Mouse (Mus musculus) MEL (cell line): ENCODE data around the gene Trim14.

ENCODE experiments used
- BHLHE40 ChIP-seq: IDR thresholded peaks from 2 replicates; pipeline ENCODE4 v1.6.1; 2012; ENCODE audit warnings: low read depth, mild to moderate bottlenecking, inconsistent platforms, low read length, improper control_type of control experiment, borderline replicate concordance
- CHD1 ChIP-seq: IDR thresholded peaks from 2 replicates; pipeline ENCODE4 v1.6.1; 2012; ENCODE audit warnings: low read depth, mild to moderate bottlenecking, inconsistent platforms, low read length, improper control_type of control experiment
- EP300 ChIP-seq, 2 experiments: IDR thresholded peaks; 2 replicates each; pipeline ENCODE4 v1.6.1; 2011; ENCODE audit warnings: improper control_type of control experiment in 2 of 2, low read length in 2 of 2, low read depth in 1 of 2, mild to moderate bottlenecking in 1 of 2
- MAFK ChIP-seq: IDR thresholded peaks from 2 replicates; pipeline ENCODE4 v1.6.1; 2011; ENCODE audit warnings: low read depth, mild to moderate bottlenecking, low read length, improper control_type of control experiment, borderline replicate concordance
- MAZ ChIP-seq: IDR thresholded peaks from 2 replicates; pipeline ENCODE4 v1.6.1; 2012; ENCODE audit warnings: low read depth, mild to moderate bottlenecking, inconsistent platforms, low read length, improper control_type of control experiment
- NRF1 ChIP-seq: IDR thresholded peaks from 2 replicates; pipeline ENCODE4 v1.6.1; 2014; ENCODE audit warnings: low read depth, mild to moderate bottlenecking, inconsistent platforms, low read length, improper control_type of control experiment, moderate library complexity; ENCODE audit not compliant: poor library complexity, insufficient read depth, severe bottlenecking
- POLR2A ChIP-seq, 2 experiments: IDR thresholded peaks; 2 replicates each; pipeline ENCODE4 v1.6.1; 2011 to 2012; ENCODE audit warnings: low read length in 2 of 2, mild to moderate bottlenecking in 2 of 2, control low read depth in 1 of 2, improper control_type of control experiment in 1 of 2, low read depth in 1 of 2, moderate library complexity in 1 of 2; ENCODE audit not compliant: control insufficient read depth in 1 of 2, insufficient read depth in 1 of 2, poor library complexity in 1 of 2
- SIN3A ChIP-seq: IDR thresholded peaks from 2 replicates; pipeline ENCODE4 v1.6.1; 2012; ENCODE audit warnings: low read length, improper control_type of control experiment, inconsistent platforms
- TCF12 ChIP-seq: IDR thresholded peaks from 2 replicates; pipeline ENCODE4 v1.6.1; 2014; ENCODE audit warnings: low read depth, mild to moderate bottlenecking, inconsistent platforms, low read length, improper control_type of control experiment, moderate library complexity

DNA sequence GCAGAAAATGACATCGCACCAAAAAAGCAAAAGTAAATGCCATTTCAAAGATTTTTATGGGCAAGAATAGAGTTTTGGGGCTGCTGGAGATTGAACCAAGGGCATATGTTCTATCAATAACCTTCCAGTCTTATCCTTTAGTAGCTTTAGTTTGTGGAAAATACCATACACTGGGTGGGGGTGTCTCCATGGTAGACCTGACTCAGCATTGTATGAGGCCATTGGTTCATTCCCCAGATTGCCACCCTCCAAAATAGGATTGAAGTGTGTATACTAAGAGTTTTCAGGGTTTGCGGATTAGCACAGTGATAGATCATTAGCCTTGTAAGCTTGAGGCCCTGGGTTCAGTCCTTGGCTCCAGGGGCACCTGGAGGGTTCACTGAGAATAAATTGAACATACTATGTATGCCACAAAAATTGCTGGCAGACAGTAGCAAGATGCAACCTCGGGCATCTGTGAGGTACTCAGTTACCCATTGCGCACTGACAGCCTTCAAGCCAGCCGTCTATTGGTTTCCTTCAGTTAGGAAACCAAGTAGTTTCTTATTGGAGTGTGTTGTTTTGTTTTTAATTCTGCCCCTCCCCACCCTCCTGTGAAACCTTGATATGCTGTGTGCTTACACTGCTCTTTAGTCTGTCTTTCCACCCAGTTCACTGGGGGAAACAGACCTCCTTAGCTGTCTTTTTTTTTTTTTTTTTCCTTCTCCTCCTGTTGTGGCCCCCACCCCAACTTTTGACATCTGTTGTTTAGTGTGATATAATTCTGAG is 81.7 kb downstream of the Trim14 start:
- TF ChIP-seq NRF1 (no peak), EP300 (IDR thresholded peaks at IDR 0.05; ENCODE audit: low read depth in 1 of 2, low read length in 2 of 2) (no peak), TCF12 (no peak), CHD1 (0 out of 2 replicates have a peak, but pooled peaks have one; percentile 28), MAZ (no peak), MAFK (peak; percentile 40; the same call in 1 of the 2 replicates), POLR2A (IDR thresholded peaks at IDR 0.05; ENCODE audit: control insufficient read depth in 1 of 2, insufficient read depth in 1 of 2, low read depth in 1 of 2, low read length in 2 of 2, poor library complexity in 1 of 2) (no peak), SIN3A (peak; percentile 45; the same call in 1 of the 2 replicates), BHLHE40 (no peak)
